Mouse (Mus musculus): ENCODE measurements around the gene Aire.

- TF ChIP-seq CTCF (IDR thresholded peaks at IDR 0.05; ENCODE audit: low read depth, low read length), result peak; percentile 87
- TF ChIP-seq POLR2A (IDR thresholded peaks at IDR 0.05; ENCODE audit: insufficient read depth, low read length), result no peak
These were observed 24.6 kb downstream of the Aire start for GRCm38 (mm10) chr10:78018797-78019203.
